In the genomic region with DNA sequence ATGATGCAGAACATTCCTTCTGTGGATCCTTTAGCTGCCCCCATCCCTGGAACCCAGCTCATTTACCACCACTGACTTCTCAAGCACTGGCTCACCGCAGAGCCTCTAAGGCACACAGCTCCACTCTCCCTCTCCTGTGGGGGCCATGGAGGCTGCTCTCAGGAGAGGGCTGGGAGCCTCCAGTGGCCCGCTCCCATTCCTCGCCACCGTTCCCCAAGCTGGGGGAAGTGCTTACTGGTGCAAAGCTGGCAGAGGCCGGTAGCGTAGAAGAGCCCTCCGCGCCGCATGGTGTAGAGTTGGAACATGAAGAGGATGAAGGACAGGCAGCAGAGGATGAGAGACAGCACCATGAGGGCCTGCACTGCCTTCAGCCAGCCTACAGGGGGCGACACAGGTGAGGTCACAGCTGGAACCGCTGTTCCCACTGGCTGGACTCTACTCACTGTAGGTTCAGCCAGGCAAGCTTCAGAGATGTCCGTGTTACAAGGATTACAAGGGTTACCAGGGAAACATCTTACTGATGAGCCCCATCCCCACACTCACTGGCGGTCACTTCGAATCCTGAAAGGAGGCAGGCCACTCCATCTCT, we compare ENCODE assay signal across 7 mouse cellular contexts. TPM values are rescaled to one million over a fixed set of nuclear protein-coding genes. Genes with fewer than 3 reads are reported as not detected.
DNase-seq lines count a peak whose midpoint lies in the region; ATAC-seq lines count a peak whose summit lies in the region.

No protein-coding gene starts in this region.

- no peak for ATAC-seq in lung, embryonic 15.5 days (ENCODE audit: borderline replicate concordance, extremely low read depth, low FRiP score, low TSS enrichment)
- ATAC-seq in stomach, embryonic 15.5 days (ENCODE audit: insufficient read depth, low FRiP score, low read depth): no peak
- ATAC-seq in forebrain, embryonic 12.5 days (ENCODE audit: low FRiP score): no peak

- 66% methylated on average over 14 of the region's 14 CpGs for WGBS in lung, embryonic 15.5 days
- WGBS in stomach, embryonic 15.5 days: 68% methylated on average over 14 of the region's 14 CpGs
- WGBS in forebrain, embryonic 12.5 days: 58% methylated on average over 14 of the region's 14 CpGs

- H3K4me1 ChIP-seq in lung, embryonic 15.5 days: peaks cover 61% of the 10 kb centered on the region
- H3K4me1 ChIP-seq in stomach, embryonic 15.5 days: peaks cover 66% of the 10 kb centered on the region
- peaks cover 34% of the 10 kb centered on the region for H3K4me1 ChIP-seq in forebrain, embryonic 12.5 days

- no peaks in the 10 kb centered on the region for H3K27me3 ChIP-seq in lung, embryonic 15.5 days
- no peaks in the 10 kb centered on the region for H3K27me3 ChIP-seq in stomach, embryonic 15.5 days (replicated peaks)
- H3K27me3 ChIP-seq in forebrain, embryonic 12.5 days: peaks cover 14% of the 10 kb centered on the region; the same call in 1 of the 2 replicates

- no peaks in the 10 kb centered on the region for H3K9me3 ChIP-seq in lung, embryonic 15.5 days
- no peaks in the 10 kb centered on the region for H3K9me3 ChIP-seq in stomach, embryonic 15.5 days
- H3K9me3 ChIP-seq in forebrain, embryonic 12.5 days: no peaks in the 10 kb centered on the region

- no peak overlapping the region for H3K9ac ChIP-seq in lung, embryonic 15.5 days
- no peak overlapping the region for H3K9ac ChIP-seq in stomach, embryonic 15.5 days
- no peak overlapping the region for H3K9ac ChIP-seq in forebrain, embryonic 12.5 days

- H3K4me2 ChIP-seq in lung, embryonic 15.5 days: peak overlapping the region; percentile 65
- peak overlapping the region; percentile 64 for H3K4me2 ChIP-seq in stomach, embryonic 15.5 days
- no peak overlapping the region for H3K4me2 ChIP-seq in forebrain, embryonic 12.5 days

- 0 out of 2 replicates have a peak overlapping the region, but pooled peaks have one; percentile 48 for H3K4me3 ChIP-seq in lung, embryonic 15.5 days
- 0 out of 2 replicates have a peak overlapping the region, but pooled peaks have one; percentile 51 for H3K4me3 ChIP-seq in stomach, embryonic 15.5 days (replicated peaks)
- no peak overlapping the region for H3K4me3 ChIP-seq in forebrain, embryonic 12.5 days (replicated peaks)

- 0 out of 2 replicates have a peak, but pooled peaks cover 3% of the 10 kb centered on the region for H3K36me3 ChIP-seq in lung, embryonic 15.5 days
- H3K36me3 ChIP-seq in stomach, embryonic 15.5 days: peaks cover 3% of the 10 kb centered on the region; the same call in 1 of the 2 replicates
- no peaks in the 10 kb centered on the region for H3K36me3 ChIP-seq in forebrain, embryonic 12.5 days (replicated peaks)

- H3K27ac ChIP-seq in lung, embryonic 15.5 days: no peak overlapping the region
- peak overlapping the region; percentile 94; the same call in 1 of the 2 replicates for H3K27ac ChIP-seq in stomach, embryonic 15.5 days
- H3K27ac ChIP-seq in forebrain, embryonic 12.5 days: no peak overlapping the region

- no peak for DNase-seq in lung, postnatal 36 days
- peak; percentile 43 for DNase-seq in adrenal gland, postnatal 14 days
- peak; percentile 63 for DNase-seq in induced T-regulatory cell, adult 2 months (ENCODE audit: low read depth)
- no peak for DNase-seq in frontal cortex, postnatal 36 days (ENCODE audit: low spot score in 2 of 2)

RNA-seq across cellular contexts. Expression of a gene that starts 2.0 kb away (rescaled TPM):
- 170 and 177 TPM in 2 replicates for polyA plus RNA-seq in lung, embryonic 15.5 days (2015; fragmentation: Nextera tagmentation; extraction: Ambion mirVana)
- 212 TPM in 2 replicates for total RNA-seq in adrenal gland, postnatal 14 days (2021)
- 195 and 238 TPM in 2 replicates for polyA plus RNA-seq in stomach, embryonic 15.5 days (2015; fragmentation: Nextera tagmentation; extraction: Ambion mirVana)
- 19.9 and 20.5 TPM in 2 replicates for polyA plus RNA-seq in forebrain, embryonic 12.5 days (2016; fragmentation: Nextera tagmentation; extraction: Ambion mirVana)

RNA-seq across cellular contexts. Expression of a gene that starts 4.7 kb away (rescaled TPM):
- polyA plus RNA-seq in lung, embryonic 15.5 days (2015; fragmentation: Nextera tagmentation; extraction: Ambion mirVana): 6.1 and 6.4 TPM in 2 replicates
- total RNA-seq in adrenal gland, postnatal 14 days (2021): 9.7 and 11.0 TPM in 2 replicates
- polyA plus RNA-seq in stomach, embryonic 15.5 days (2015; fragmentation: Nextera tagmentation; extraction: Ambion mirVana): 3.6 and 4.5 TPM in 2 replicates
- 2.7 and 4.7 TPM in 2 replicates for polyA plus RNA-seq in forebrain, embryonic 12.5 days (2016; fragmentation: Nextera tagmentation; extraction: Ambion mirVana)

RNA-seq across cellular contexts. Expression of a gene that starts 22.4 kb away (rescaled TPM):
- 5.5 and 5.6 TPM in 2 replicates for polyA plus RNA-seq in lung, embryonic 15.5 days (2015; fragmentation: Nextera tagmentation; extraction: Ambion mirVana)
- 80.0 and 80.8 TPM in 2 replicates for total RNA-seq in adrenal gland, postnatal 14 days (2021)
- 5.8 and 6.8 TPM in 2 replicates for polyA plus RNA-seq in stomach, embryonic 15.5 days (2015; fragmentation: Nextera tagmentation; extraction: Ambion mirVana)
- 3.3 and 3.9 TPM in 2 replicates for polyA plus RNA-seq in forebrain, embryonic 12.5 days (2016; fragmentation: Nextera tagmentation; extraction: Ambion mirVana)

RNA-seq across cellular contexts. Expression of a gene that starts 22.7 kb away (rescaled TPM):
- polyA plus RNA-seq in lung, embryonic 15.5 days (2015; fragmentation: Nextera tagmentation; extraction: Ambion mirVana): 1.1 and 1.2 TPM in 2 replicates
- 0.59 TPM in 1 of 2 replicates, not detected in the other for total RNA-seq in adrenal gland, postnatal 14 days (2021)
- polyA plus RNA-seq in stomach, embryonic 15.5 days (2015; fragmentation: Nextera tagmentation; extraction: Ambion mirVana): 0.80 and 1.1 TPM in 2 replicates
- 0.63 and 0.88 TPM in 2 replicates for polyA plus RNA-seq in forebrain, embryonic 12.5 days (2016; fragmentation: Nextera tagmentation; extraction: Ambion mirVana)

RNA-seq across cellular contexts. Expression of a gene that starts 41.0 kb away (rescaled TPM):
- polyA plus RNA-seq in lung, embryonic 15.5 days (2015; fragmentation: Nextera tagmentation; extraction: Ambion mirVana): 0.50 and 0.57 TPM in 2 replicates
- 0.93 and 1.2 TPM in 2 replicates for total RNA-seq in adrenal gland, postnatal 14 days (2021)
- 0.64 and 0.67 TPM in 2 replicates for polyA plus RNA-seq in stomach, embryonic 15.5 days (2015; fragmentation: Nextera tagmentation; extraction: Ambion mirVana)
- 0.33 and 0.47 TPM in 2 replicates for polyA plus RNA-seq in forebrain, embryonic 12.5 days (2016; fragmentation: Nextera tagmentation; extraction: Ambion mirVana)

Comparison
In these comparisons a context has a peak if more than half of its experiments do, and no peak if none do; other contexts are left out.
1. DNase-seq: peak in adrenal gland, postnatal 14 days (single experiment) and induced T-regulatory cell, adult 2 months (single experiment); none in lung, postnatal 36 days (single experiment) and frontal cortex, postnatal 36 days (0 of 2).